Mouse (Mus musculus) spleen, postnatal 36 days (tissue): ENCODE measurements around the gene Anapc16.

Experiments used
- DNase-seq, 2 experiments: peaks; one replicate each; pipeline ENCODE4 v3.0.0; 2022; ENCODE audit warnings: low spot score in 2 of 2, mixed read lengths in 1 of 2

The Anapc16 gene

GRCm38 (mm10) chr10:59971813-59972212, 31.1 kb downstream of the Anapc16 start:
- DNase-seq: no peak

GRCm38 (mm10) chr10:59970450-59971062, 32.4 kb downstream of the Anapc16 start:
- no peak for DNase-seq

- DNase-seq: peak in 1 of 2 experiments; percentile 56
These were observed 33.0 kb downstream of the Anapc16 start for GRCm38 (mm10) chr10:59969821-59970449.

- no peak for DNase-seq
These were observed 35.5 kb downstream of the Anapc16 start for GRCm38 (mm10) chr10:59967309-59967942.

GRCm38 (mm10) chr10:59966743-59967142, 36.2 kb downstream of the Anapc16 start:
- no peak for DNase-seq

- no peak for DNase-seq
These were observed 37.1 kb downstream of the Anapc16 start for GRCm38 (mm10) chr10:59965788-59966187.

GRCm38 (mm10) chr10:59965362-59965695, 37.6 kb downstream of the Anapc16 start:
- DNase-seq: no peak

GRCm38 (mm10) chr10:59964504-59965361, 38.2 kb downstream of the Anapc16 start:
- no peak for DNase-seq

GRCm38 (mm10) chr10:59963609-59964008, 39.3 kb downstream of the Anapc16 start:
- no peak for DNase-seq

- no peak for DNase-seq
These were observed 43.4 kb downstream of the Anapc16 start for GRCm38 (mm10) chr10:59959517-59959916.

GRCm38 (mm10) chr10:59958458-59958857, 44.5 kb downstream of the Anapc16 start:
- no peak for DNase-seq

GRCm38 (mm10) chr10:59957171-59958149, 45.5 kb downstream of the Anapc16 start:
- no peak for DNase-seq

GRCm38 (mm10) chr10:59956681-59957080, 46.3 kb downstream of the Anapc16 start:
- DNase-seq: no peak

GRCm38 (mm10) chr10:59953564-59954039, 49.3 kb downstream of the Anapc16 start:
- no peak for DNase-seq

GRCm38 (mm10) chr10:59952781-59953563, 50.0 kb downstream of the Anapc16 start:
- no peak for DNase-seq

GRCm38 (mm10) chr10:59952152-59952780, 50.7 kb downstream of the Anapc16 start:
- peak in 1 of 2 experiments; percentile 50 for DNase-seq

GRCm38 (mm10) chr10:59951211-59952151, 51.5 kb downstream of the Anapc16 start, which contains the start of gene Ddit4:
Ddit4 (minus strand) TSS chr10:59951834.
- peak; percentile 99 to 100 for DNase-seq

GRCm38 (mm10) chr10:59950716-59951191, 52.2 kb downstream of the Anapc16 start:
- DNase-seq: peak; percentile 81 to 85
